Mouse (Mus musculus): ENCODE data around the gene Vash2. TPM values are rescaled to one million over a fixed set of nuclear protein-coding genes. Genes with fewer than 3 reads are reported as not detected.

Gene Vash2
- polyA plus RNA-seq, 1 experiment, result 3.4 TPM

DNA sequence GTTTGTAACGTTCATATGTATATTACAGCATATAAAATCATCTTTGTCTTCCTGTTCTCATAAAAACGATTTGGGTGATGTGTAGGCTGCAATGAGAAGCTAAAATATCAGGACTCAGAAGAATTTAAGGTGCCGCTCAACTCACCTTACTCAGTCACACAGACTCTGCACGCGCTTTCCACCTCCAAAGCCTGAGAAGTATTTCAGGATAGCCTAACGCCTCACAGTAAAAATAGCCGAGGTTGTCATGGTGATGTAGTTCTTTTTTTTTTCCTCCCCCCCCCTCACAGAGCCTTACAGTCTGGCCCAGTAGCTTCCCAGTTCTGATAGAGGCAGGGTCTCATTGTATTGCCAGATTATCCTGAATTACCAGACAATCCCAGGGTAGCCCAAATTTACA is 60.2 kb downstream of the Vash2 start:
- no peak for TF ChIP-seq POLR2A (IDR thresholded peaks at IDR 0.05; ENCODE audit: control insufficient read depth, extremely low read depth, insufficient read depth, low read length, poor library complexity)
- TF ChIP-seq CTCF (IDR thresholded peaks at IDR 0.05; ENCODE audit: borderline replicate concordance, control insufficient read depth, extremely low read depth, insufficient read depth, low read length, poor library complexity), result no peak
- no peak overlapping the region for H3K27ac ChIP-seq (ENCODE audit: control insufficient read depth, insufficient read depth, low read length)
- H3K4me3 ChIP-seq (ENCODE audit: control insufficient read depth, insufficient read depth, low read length), result no peak overlapping the region
- no peaks in the 10 kb centered on the region for H3K36me3 ChIP-seq (ENCODE audit: control insufficient read depth, insufficient read depth, low read length)
- DNase-seq, result no peak
- no peaks in the 10 kb centered on the region for H3K4me1 ChIP-seq (replicated peaks; ENCODE audit: control insufficient read depth, insufficient read depth, low read length)
- 40% methylated on average over 7 of the region's 7 CpGs for WGBS
- no peaks in the 10 kb centered on the region for H3K27me3 ChIP-seq (ENCODE audit: control insufficient read depth, insufficient read depth, low read length)

DNA sequence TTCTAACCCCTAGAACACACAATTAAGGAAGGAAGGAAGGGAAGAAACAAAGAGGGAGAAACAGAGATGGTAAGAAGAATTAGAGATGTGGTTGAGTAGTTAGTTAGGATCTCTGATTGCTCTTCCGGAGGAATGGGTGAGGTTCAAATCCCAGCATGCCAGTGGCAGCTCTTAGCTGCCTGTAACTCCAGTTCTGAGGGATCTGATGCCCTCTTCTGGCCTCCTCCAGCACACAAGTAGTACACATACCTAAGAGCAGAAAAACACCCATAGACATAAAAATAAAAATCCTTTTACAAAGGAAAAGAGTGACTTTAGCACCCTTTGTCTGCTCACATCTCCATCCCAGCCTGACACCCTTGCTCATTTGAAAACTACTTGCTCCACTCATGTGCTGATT is 66.5 kb downstream of the Vash2 start:
- H3K4me1 ChIP-seq (replicated peaks; ENCODE audit: control insufficient read depth, insufficient read depth, low read length), result peaks cover 12% of the 10 kb centered on the region
- 58% methylated on average over 1 of the region's 1 CpGs for WGBS
- H3K4me3 ChIP-seq (ENCODE audit: control insufficient read depth, insufficient read depth, low read length), result no peak overlapping the region
- no peak for TF ChIP-seq POLR2A (IDR thresholded peaks at IDR 0.05; ENCODE audit: control insufficient read depth, extremely low read depth, insufficient read depth, low read length, poor library complexity)
- TF ChIP-seq CTCF (IDR thresholded peaks at IDR 0.05; ENCODE audit: borderline replicate concordance, control insufficient read depth, extremely low read depth, insufficient read depth, low read length, poor library complexity), result no peak
- no peak for DNase-seq
- H3K27me3 ChIP-seq (ENCODE audit: control insufficient read depth, insufficient read depth, low read length), result no peaks in the 10 kb centered on the region
- H3K36me3 ChIP-seq (ENCODE audit: control insufficient read depth, insufficient read depth, low read length), result no peaks in the 10 kb centered on the region
- H3K27ac ChIP-seq (ENCODE audit: control insufficient read depth, insufficient read depth, low read length), result no peak overlapping the region

DNA sequence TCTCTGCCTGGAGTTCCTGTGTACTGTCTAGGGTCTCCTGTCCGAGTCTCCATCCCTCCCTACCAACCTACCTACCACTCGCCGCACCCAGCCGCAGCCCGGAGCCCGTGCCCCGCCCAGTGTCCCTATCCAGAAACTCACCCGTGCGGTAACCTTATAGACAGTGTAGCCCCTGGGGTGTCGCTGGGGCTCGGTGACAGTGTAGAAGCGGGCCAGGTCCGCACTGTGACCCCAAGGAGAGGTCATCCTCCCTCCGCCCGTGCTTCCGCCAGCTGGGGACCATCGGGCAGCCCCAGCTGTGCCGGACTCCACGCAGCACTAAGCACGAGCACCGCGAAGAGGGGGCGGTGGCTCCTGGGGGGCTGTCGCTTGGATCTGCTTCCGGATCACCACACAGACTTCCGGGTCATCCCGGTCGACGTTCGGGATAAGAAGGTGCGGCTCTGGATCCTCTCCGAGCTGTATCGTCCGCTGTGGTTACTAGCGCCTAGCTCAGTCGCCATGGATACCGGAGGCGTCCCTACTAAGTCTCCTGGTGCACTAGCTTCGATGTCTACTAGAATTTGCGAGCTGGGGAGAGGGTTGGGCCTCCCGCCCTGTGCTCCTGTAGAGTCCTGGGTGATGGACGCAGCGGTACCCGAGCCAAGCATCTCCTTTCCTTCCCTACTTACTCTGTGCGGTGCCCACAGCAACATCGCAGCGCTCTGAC is 67.5 kb downstream of the Vash2 start, which contains the start of gene Rps6kc1:
Gene Rps6kc1, minus strand, starts transcription at position 356 of the 709 bp plus-strand sequence.
- peak; percentile 62; the same call in 1 of the 2 replicates for TF ChIP-seq POLR2A (IDR thresholded peaks at IDR 0.05; ENCODE audit: control insufficient read depth, extremely low read depth, insufficient read depth, low read length, poor library complexity)
- 0 out of 2 replicates have a peak, but pooled peaks have one; percentile 16 for TF ChIP-seq CTCF (IDR thresholded peaks at IDR 0.05; ENCODE audit: borderline replicate concordance, control insufficient read depth, extremely low read depth, insufficient read depth, low read length, poor library complexity)
- Histone ChIP-seq H3K27me3 (ENCODE audit: control insufficient read depth, insufficient read depth, low read length) (no peaks in the 10 kb centered on the region), H3K36me3 (ENCODE audit: control insufficient read depth, insufficient read depth, low read length) (no peaks in the 10 kb centered on the region), H3K4me3 (ENCODE audit: control insufficient read depth, insufficient read depth, low read length) (peak within 1 kb of the TSS; percentile 87), H3K27ac (ENCODE audit: control insufficient read depth, insufficient read depth, low read length) (no peak within 1 kb of the TSS), H3K4me1 (replicated peaks; ENCODE audit: control insufficient read depth, insufficient read depth, low read length) (peaks cover 12% of the 10 kb centered on the region)
- WGBS, result 1% methylated on average over 47 of the region's 47 CpGs
- peak; percentile 67 for DNase-seq

DNA sequence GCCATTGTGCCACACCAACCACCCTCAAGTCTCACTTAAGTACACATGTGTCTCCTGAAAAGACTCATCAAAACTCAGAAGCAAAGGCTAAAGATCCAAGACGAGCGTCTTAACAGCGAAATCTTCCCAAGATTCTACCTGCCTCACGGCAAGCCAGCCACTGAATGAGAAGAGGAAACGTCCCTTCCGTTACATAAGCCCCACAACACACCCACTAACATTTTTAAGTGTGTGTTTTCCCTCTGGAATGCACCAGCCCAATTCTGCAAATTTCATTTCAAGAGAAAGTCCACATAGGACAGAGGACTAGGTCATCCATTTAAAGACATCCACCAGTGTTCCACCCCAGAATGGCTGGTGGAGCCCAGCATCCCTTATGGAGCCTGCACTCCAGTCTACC is 68.3 kb downstream of the Vash2 start:
- Histone ChIP-seq H3K36me3 (ENCODE audit: control insufficient read depth, insufficient read depth, low read length) (no peaks in the 10 kb centered on the region), H3K4me3 (ENCODE audit: control insufficient read depth, insufficient read depth, low read length) (peak overlapping the region; percentile 87), H3K4me1 (replicated peaks; ENCODE audit: control insufficient read depth, insufficient read depth, low read length) (peaks cover 12% of the 10 kb centered on the region), H3K27ac (ENCODE audit: control insufficient read depth, insufficient read depth, low read length) (no peak overlapping the region), H3K27me3 (ENCODE audit: control insufficient read depth, insufficient read depth, low read length) (no peaks in the 10 kb centered on the region)
- no peak for TF ChIP-seq CTCF (IDR thresholded peaks at IDR 0.05; ENCODE audit: borderline replicate concordance, control insufficient read depth, extremely low read depth, insufficient read depth, low read length, poor library complexity)
- WGBS, result 70% methylated on average over 6 of the region's 6 CpGs
- no peak for DNase-seq

DNA sequence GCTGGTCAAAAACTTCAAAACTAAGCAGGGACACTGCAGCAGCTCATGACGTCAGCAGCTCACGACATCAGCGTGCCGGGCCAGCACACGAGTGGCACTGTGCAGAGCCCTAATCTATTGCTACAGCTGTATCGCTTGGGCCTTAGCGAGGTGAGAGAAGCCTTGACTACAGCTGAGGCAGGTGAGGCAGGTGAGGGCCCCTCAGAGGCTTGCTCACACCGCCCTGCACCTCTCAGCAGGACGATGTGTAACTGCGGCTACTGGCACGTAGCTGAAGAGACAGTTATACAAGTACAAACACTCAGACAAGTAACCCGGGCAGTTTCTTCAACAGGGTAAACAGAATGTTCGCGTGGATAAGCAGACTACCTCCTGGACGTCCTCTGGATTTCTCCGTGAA is 74.4 kb downstream of the Vash2 start:
- Histone ChIP-seq H3K27ac (ENCODE audit: control insufficient read depth, insufficient read depth, low read length) (no peak overlapping the region), H3K36me3 (ENCODE audit: control insufficient read depth, insufficient read depth, low read length) (no peaks in the 10 kb centered on the region), H3K4me3 (ENCODE audit: control insufficient read depth, insufficient read depth, low read length) (no peak overlapping the region), H3K4me1 (replicated peaks; ENCODE audit: control insufficient read depth, insufficient read depth, low read length) (no peaks in the 10 kb centered on the region), H3K27me3 (ENCODE audit: control insufficient read depth, insufficient read depth, low read length) (no peaks in the 10 kb centered on the region)
- TF ChIP-seq CTCF (IDR thresholded peaks at IDR 0.05; ENCODE audit: borderline replicate concordance, control insufficient read depth, extremely low read depth, insufficient read depth, low read length, poor library complexity) (no peak), POLR2A (IDR thresholded peaks at IDR 0.05; ENCODE audit: control insufficient read depth, extremely low read depth, insufficient read depth, low read length, poor library complexity) (no peak)
- WGBS, result 96% methylated on average over 16 of the region's 16 CpGs
- no peak for DNase-seq

DNA sequence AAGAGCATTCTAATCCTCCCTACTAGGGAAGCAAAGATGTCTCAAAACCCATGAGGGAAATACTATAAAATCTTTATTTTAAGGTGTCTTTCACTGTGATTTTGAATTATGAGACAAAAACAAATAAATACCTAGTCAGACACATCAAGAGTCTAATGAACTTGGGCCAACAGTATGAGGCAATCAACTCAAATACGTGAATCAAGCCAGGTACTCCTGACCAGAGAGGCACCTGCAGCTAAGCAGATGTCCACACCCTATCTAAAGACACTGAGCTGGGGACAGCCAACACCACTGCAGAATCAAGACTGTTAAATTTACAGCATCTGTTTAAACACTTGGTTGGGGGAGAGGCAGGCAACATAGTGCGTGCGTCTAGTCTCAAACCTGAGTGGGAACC is 75.0 kb downstream of the Vash2 start:
- WGBS, result 98% methylated on average over 3 of the region's 3 CpGs
- TF ChIP-seq CTCF (IDR thresholded peaks at IDR 0.05; ENCODE audit: borderline replicate concordance, control insufficient read depth, extremely low read depth, insufficient read depth, low read length, poor library complexity) (no peak), POLR2A (IDR thresholded peaks at IDR 0.05; ENCODE audit: control insufficient read depth, extremely low read depth, insufficient read depth, low read length, poor library complexity) (no peak)
- H3K4me3 ChIP-seq (ENCODE audit: control insufficient read depth, insufficient read depth, low read length), result no peak overlapping the region
- no peaks in the 10 kb centered on the region for H3K4me1 ChIP-seq (replicated peaks; ENCODE audit: control insufficient read depth, insufficient read depth, low read length)
- no peak overlapping the region for H3K27ac ChIP-seq (ENCODE audit: control insufficient read depth, insufficient read depth, low read length)
- H3K27me3 ChIP-seq (ENCODE audit: control insufficient read depth, insufficient read depth, low read length), result no peaks in the 10 kb centered on the region
- H3K36me3 ChIP-seq (ENCODE audit: control insufficient read depth, insufficient read depth, low read length), result no peaks in the 10 kb centered on the region
- no peak for DNase-seq

DNA sequence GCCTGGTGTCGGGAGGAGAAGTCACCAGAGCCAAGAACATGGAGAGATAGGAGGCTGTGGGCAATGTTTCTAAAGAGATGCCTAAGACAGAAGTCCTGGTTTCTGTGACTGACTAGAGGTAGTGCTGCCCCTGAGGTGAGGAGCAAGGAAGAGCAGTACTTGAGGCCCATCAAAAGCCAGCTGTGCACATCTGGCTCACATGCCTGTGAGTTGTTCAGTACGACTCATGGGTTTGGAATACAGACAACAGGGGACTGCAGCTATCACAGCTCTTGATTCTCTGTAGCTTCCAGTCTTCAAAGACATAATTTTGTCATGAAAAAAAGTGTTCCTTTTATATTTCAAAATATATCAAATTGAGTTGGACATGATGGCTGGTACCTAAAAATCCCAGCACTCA is 78.0 kb downstream of the Vash2 start:
- H3K27ac ChIP-seq (ENCODE audit: control insufficient read depth, insufficient read depth, low read length), result no peak overlapping the region
- WGBS, result 96% methylated on average over 2 of the region's 2 CpGs

More for the DNA sequence above, 78.0 kb downstream of the Vash2 start:
- TF ChIP-seq POLR2A (IDR thresholded peaks at IDR 0.05; ENCODE audit: control insufficient read depth, extremely low read depth, insufficient read depth, low read length, poor library complexity) (no peak), CTCF (IDR thresholded peaks at IDR 0.05; ENCODE audit: borderline replicate concordance, control insufficient read depth, extremely low read depth, insufficient read depth, low read length, poor library complexity) (no peak)
- H3K27me3 ChIP-seq (ENCODE audit: control insufficient read depth, insufficient read depth, low read length), result no peaks in the 10 kb centered on the region
- H3K4me3 ChIP-seq (ENCODE audit: control insufficient read depth, insufficient read depth, low read length), result no peak overlapping the region
- no peak for DNase-seq
- no peaks in the 10 kb centered on the region for H3K4me1 ChIP-seq (replicated peaks; ENCODE audit: control insufficient read depth, insufficient read depth, low read length)
- no peaks in the 10 kb centered on the region for H3K36me3 ChIP-seq (ENCODE audit: control insufficient read depth, insufficient read depth, low read length)
